Mouse (Mus musculus) liver, postnatal 0 days (tissue): ENCODE results near the gene Ms4a4d. TPM values are rescaled to one million over a fixed set of nuclear protein-coding genes. Genes with fewer than 3 reads are reported as not detected.
"Not testable (repeated sequence)": the region's sequence is repeated elsewhere in the genome, so short reads cannot be mapped to it uniquely, and the experiment has no call there.

ENCODE experiments used
- ATAC-seq: fragments of 200-750 bp; cut with Nextera tagmentation; 2 replicates; pipeline ENCODE4 v1.8.0; 2017; ENCODE audit warnings: mild to moderate bottlenecking, moderate library complexity
- DNase-seq: peaks from one replicate; pipeline ENCODE4 v3.0.0-alpha.2; 2016
- H3K27ac ChIP-seq: fragments of 300-500 bp; sonication (generic); 2 replicates; pipeline ENCODE4 v1.5.1; 2014; ENCODE audit warnings: antibody characterized with exemption, moderate library complexity, mild to moderate bottlenecking, low read depth
- H3K27me3 ChIP-seq: fragments of 300-500 bp; sonication (generic); 2 replicates; pipeline ENCODE4 v1.6.1; 2014; ENCODE audit warnings: low read length, control low read depth, mixed read lengths; ENCODE audit not compliant: insufficient read depth
- H3K36me3 ChIP-seq: fragments of 300-500 bp; sonication (generic); replicated peaks from 2 replicates; pipeline ENCODE4 v1.6.1; 2014; ENCODE audit warnings: mild to moderate bottlenecking, control low read depth, low read length, moderate library complexity, mixed read lengths; ENCODE audit not compliant: insufficient read depth
- H3K4me1 ChIP-seq: fragments of 300-500 bp; sonication (generic); 2 replicates; pipeline ENCODE4 v1.6.1; 2014; ENCODE audit warnings: antibody characterized with exemption, mild to moderate bottlenecking, control low read depth; ENCODE audit not compliant: insufficient read depth
- H3K4me2 ChIP-seq: fragments of 300-500 bp; sonication (generic); 2 replicates; pipeline ENCODE4 v1.6.1; 2014; ENCODE audit warnings: low read depth, mild to moderate bottlenecking, low read length, moderate library complexity, mixed read lengths
- H3K4me3 ChIP-seq: fragments of 300-500 bp; sonication (generic); 2 replicates; pipeline ENCODE4 v1.5.1; 2014; ENCODE audit warnings: low read depth, low read length
- H3K9ac ChIP-seq: fragments of 300-500 bp; sonication (generic); replicated peaks from 2 replicates; pipeline ENCODE4 v1.6.1; 2014; ENCODE audit warnings: mild to moderate bottlenecking, moderate library complexity
- H3K9me3 ChIP-seq: fragments of 300-500 bp; sonication (generic); 2 replicates; pipeline ENCODE4 v1.6.1; 2016; ENCODE audit warnings: mild to moderate bottlenecking, control low read depth, low read length, mixed read lengths
- CTCF ChIP-seq: sonication (generic); IDR thresholded peaks from 2 replicates; pipeline ENCODE4 v1.5.1; 2016; ENCODE audit warnings: antibody characterized with exemption, low read depth
- EP300 ChIP-seq: IDR thresholded peaks from 2 replicates; pipeline ENCODE4 v1.6.1; 2016; ENCODE audit warnings: antibody characterized with exemption, low read depth, mild to moderate bottlenecking
- whole genome bisulfite sequencing: fragments of 180-500 bp; shearing (Covaris S2); extraction: QIAGEN DNeasy Blood & Tissue Kit; methylation state at CpG from one replicate; pipeline ENCODE4 v1.1.7; 2014; ENCODE audit not compliant: insufficient replicate concordance; 5-methylcytosine and 5-hydroxymethylcytosine counted together
- polyA plus RNA-seq: library from polyadenylated mRNA; unstranded; fragments of >200 nt; fragmentation: Nextera tagmentation; extraction: Ambion mirVana; gene quantifications from 2 replicates; pipeline ENCODE4 v1.2.1, GENCODE M21; 2015

The Ms4a4d gene
- polyA plus RNA-seq, 1 experiment from 2014 or later, result 1.5 TPM

DNA sequence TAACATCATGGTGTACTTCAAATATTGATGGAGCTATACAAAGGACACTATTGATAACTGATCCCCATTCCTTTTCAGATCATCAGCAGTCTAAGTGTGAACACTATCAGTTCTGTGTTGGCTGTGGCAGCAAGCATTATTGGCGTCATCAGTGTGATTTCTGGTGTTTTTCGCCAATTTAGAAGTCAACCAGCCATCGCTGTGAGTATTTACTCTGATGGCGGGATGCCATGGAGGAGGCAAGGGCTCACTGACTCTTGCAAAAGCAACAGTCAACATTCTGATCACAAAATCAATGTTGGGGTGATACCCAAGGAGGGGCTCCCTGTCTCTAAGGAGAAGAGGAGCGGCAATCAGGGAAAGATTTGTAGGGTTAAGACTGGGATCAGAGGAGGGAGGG is 18.1 kb downstream of the Ms4a4d start:
- TF ChIP-seq CTCF, result no peak
- no peak for TF ChIP-seq EP300
- Histone ChIP-seq H3K9me3 (no peaks in the 10 kb centered on the region), H3K27ac (no peak overlapping the region), H3K4me3 (no peak overlapping the region), H3K9ac (no peak overlapping the region), H3K4me2 (no peak overlapping the region), H3K36me3 (no peaks in the 10 kb centered on the region), H3K27me3 (no peaks in the 10 kb centered on the region), H3K4me1 (no peaks in the 10 kb centered on the region)
- 70% methylated on average over 5 of the region's 5 CpGs for WGBS
- peak; percentile 54 for DNase-seq
- ATAC-seq, result no peak; the same call in 1 of the 2 replicates

- not testable (repeated sequence) for H3K27me3 ChIP-seq, H3K9ac ChIP-seq, H3K4me2 ChIP-seq, H3K9me3 ChIP-seq, H3K4me3 ChIP-seq, DNase-seq, H3K27ac ChIP-seq, H3K4me1 ChIP-seq, H3K36me3 ChIP-seq
- ATAC-seq, result peak; percentile 38; the same call in 1 of the 2 replicates
Measured at GRCm38 (mm10) chr19:11559560-11559959, 23.0 kb downstream of the Ms4a4d start.

- Histone ChIP-seq H3K4me1 (no peaks in the 10 kb centered on the region), H3K4me3 (no peak overlapping the region), H3K9me3 (no peaks in the 10 kb centered on the region), H3K9ac (no peak overlapping the region), H3K36me3 (no peaks in the 10 kb centered on the region), H3K4me2 (no peak overlapping the region), H3K27ac (no peak overlapping the region), H3K27me3 (no peaks in the 10 kb centered on the region)
- no peak for TF ChIP-seq EP300
- TF ChIP-seq CTCF, result no peak
- no peak for ATAC-seq
- WGBS, result 82% methylated on average over 8 of the region's 8 CpGs
- no peak for DNase-seq
Measured at GRCm38 (mm10) chr19:11574965-11575364, 38.4 kb downstream of the Ms4a4d start.

- Histone ChIP-seq H3K27me3 (no peaks in the 10 kb centered on the region), H3K4me1 (no peaks in the 10 kb centered on the region), H3K36me3 (no peaks in the 10 kb centered on the region), H3K4me2 (no peak overlapping the region), H3K9me3 (no peaks in the 10 kb centered on the region), H3K4me3 (no peak overlapping the region), H3K27ac (no peak overlapping the region), H3K9ac (no peak overlapping the region)
- DNase-seq (no peak), ATAC-seq (no peak)
- 45% methylated on average over 4 of the region's 4 CpGs for WGBS
- no peak for TF ChIP-seq CTCF
- no peak for TF ChIP-seq EP300
Measured at GRCm38 (mm10) chr19:11589205-11589604, 52.6 kb downstream of the Ms4a4d start.

GRCm38 (mm10) chr19:11589891-11590449 is 53.4 kb downstream of the Ms4a4d start:
- no peak for TF ChIP-seq EP300
- TF ChIP-seq CTCF, result 0 out of 2 replicates have a peak, but pooled peaks have one; percentile 5

DNA sequence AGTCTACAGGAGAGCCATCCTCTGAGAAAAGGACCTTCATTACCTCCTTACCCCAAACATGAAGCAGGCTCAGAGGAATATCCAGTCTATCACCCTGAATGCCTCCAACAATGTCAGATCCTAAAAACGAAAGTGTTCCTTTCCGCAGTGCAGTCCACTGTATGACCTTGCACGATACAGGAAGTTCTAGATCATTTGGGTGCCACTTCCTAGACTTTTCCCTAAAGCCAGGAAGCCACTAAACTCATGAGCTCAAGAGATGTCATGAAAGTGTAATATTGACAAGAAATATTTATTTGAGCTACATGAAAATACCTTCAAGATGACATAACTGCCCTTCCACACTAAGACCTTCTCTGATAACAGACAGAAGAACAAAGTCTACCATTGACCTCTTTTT is 64.7 kb downstream of the Ms4a4d start:
- no peak overlapping the region for H3K9ac ChIP-seq
- no peaks in the 10 kb centered on the region for H3K27me3 ChIP-seq
- DNase-seq (no peak), ATAC-seq (no peak)
- TF ChIP-seq CTCF (no peak), EP300 (no peak)
- 75% methylated on average over 3 of the region's 3 CpGs for WGBS
- no peak overlapping the region for H3K4me3 ChIP-seq
- no peaks in the 10 kb centered on the region for H3K36me3 ChIP-seq
- no peaks in the 10 kb centered on the region for H3K9me3 ChIP-seq
- H3K4me1 ChIP-seq, result no peaks in the 10 kb centered on the region
- H3K4me2 ChIP-seq, result no peak overlapping the region
- no peak overlapping the region for H3K27ac ChIP-seq

More at GRCm38 (mm10) chr19:11589891-11590449, 53.4 kb downstream of the Ms4a4d start:
- no peaks in the 10 kb centered on the region for H3K9me3 ChIP-seq
- no peak overlapping the region for H3K4me2 ChIP-seq
- no peak overlapping the region for H3K27ac ChIP-seq
- H3K4me3 ChIP-seq, result no peak overlapping the region
- H3K36me3 ChIP-seq, result no peaks in the 10 kb centered on the region
- no peaks in the 10 kb centered on the region for H3K27me3 ChIP-seq
- H3K4me1 ChIP-seq, result no peaks in the 10 kb centered on the region
- no peak overlapping the region for H3K9ac ChIP-seq
- ATAC-seq (no peak), DNase-seq (no peak)
- WGBS, result 60% methylated on average over 2 of the region's 2 CpGs

GRCm38 (mm10) chr19:11602026-11602425 is 65.4 kb downstream of the Ms4a4d start:
- no peak overlapping the region for H3K27ac ChIP-seq
- H3K27me3 ChIP-seq, result no peaks in the 10 kb centered on the region
- ATAC-seq, result peak; percentile 40; the same call in 1 of the 2 replicates
- H3K4me1 ChIP-seq, result no peaks in the 10 kb centered on the region
- TF ChIP-seq CTCF (peak; percentile 86), EP300 (no peak)
- DNase-seq, result peak; percentile 26
- H3K36me3 ChIP-seq, result no peaks in the 10 kb centered on the region
- WGBS, result 90% methylated on average over 2 of the region's 2 CpGs
- no peak overlapping the region for H3K4me3 ChIP-seq
- H3K9me3 ChIP-seq, result no peaks in the 10 kb centered on the region
- H3K4me2 ChIP-seq, result no peak overlapping the region
- no peak overlapping the region for H3K9ac ChIP-seq
